Mouse (Mus musculus): ENCODE data around the gene Kcnd1. TPM values are rescaled to one million over a fixed set of nuclear protein-coding genes. Genes with fewer than 3 reads are reported as not detected.

Kcnd1 gene
- polyA plus RNA-seq, 1 experiment = 0.79 TPM

- TF ChIP-seq CTCF (IDR thresholded peaks at IDR 0.05; ENCODE audit: control insufficient read depth, insufficient read depth, insufficient replicate concordance, low read depth, low read length) (no peak), POLR2A (IDR thresholded peaks at IDR 0.05; ENCODE audit: control insufficient read depth, low read depth, low read length) (no peak)
- Histone ChIP-seq H3K4me1 (ENCODE audit: control insufficient read depth, insufficient read depth, low read length) (no peaks in the 10 kb centered on the region), H3K27me3 (ENCODE audit: control insufficient read depth, insufficient read depth, low read length) (no peaks in the 10 kb centered on the region), H3K36me3 (ENCODE audit: control insufficient read depth, insufficient read depth, low read length) (no peaks in the 10 kb centered on the region), H3K27ac (ENCODE audit: control insufficient read depth, insufficient read depth, low read depth, low read length) (no peak overlapping the region), H3K4me3 (ENCODE audit: control insufficient read depth, low read depth, low read length) (no peak overlapping the region)
These were observed 41.1 kb downstream of the Kcnd1 start for GRCm38 (mm10) chrX:7863181-7863580.

DNA sequence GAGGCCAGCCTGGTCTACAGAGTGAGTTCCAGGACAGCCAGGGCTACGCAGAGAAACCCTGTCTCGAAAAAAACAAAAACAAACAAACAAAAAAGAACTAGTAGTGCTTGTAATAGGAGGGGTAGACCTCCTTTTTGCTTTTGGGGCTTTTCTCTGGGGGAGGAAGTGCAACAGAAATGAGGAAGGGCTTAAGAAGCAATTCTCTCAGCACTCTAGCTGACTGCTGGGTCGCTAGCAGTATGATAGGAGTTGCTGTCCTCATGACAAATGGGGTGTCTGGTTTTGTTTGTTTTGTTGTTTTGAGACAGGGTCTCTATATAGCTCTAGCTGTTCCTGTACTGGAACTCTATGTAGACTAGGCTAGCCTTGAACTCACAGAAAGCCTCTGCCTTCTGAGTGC, 42.5 kb downstream of the Kcnd1 start:
- Histone ChIP-seq H3K4me3 (ENCODE audit: control insufficient read depth, low read depth, low read length) (no peak overlapping the region), H3K27ac (ENCODE audit: control insufficient read depth, insufficient read depth, low read depth, low read length) (no peak overlapping the region), H3K27me3 (ENCODE audit: control insufficient read depth, insufficient read depth, low read length) (no peaks in the 10 kb centered on the region), H3K36me3 (ENCODE audit: control insufficient read depth, insufficient read depth, low read length) (no peaks in the 10 kb centered on the region), H3K4me1 (ENCODE audit: control insufficient read depth, insufficient read depth, low read length) (no peaks in the 10 kb centered on the region)
- TF ChIP-seq CTCF (IDR thresholded peaks at IDR 0.05; ENCODE audit: control insufficient read depth, insufficient read depth, insufficient replicate concordance, low read depth, low read length) = no peak
- no peak for TF ChIP-seq POLR2A (IDR thresholded peaks at IDR 0.05; ENCODE audit: control insufficient read depth, low read depth, low read length)

DNA sequence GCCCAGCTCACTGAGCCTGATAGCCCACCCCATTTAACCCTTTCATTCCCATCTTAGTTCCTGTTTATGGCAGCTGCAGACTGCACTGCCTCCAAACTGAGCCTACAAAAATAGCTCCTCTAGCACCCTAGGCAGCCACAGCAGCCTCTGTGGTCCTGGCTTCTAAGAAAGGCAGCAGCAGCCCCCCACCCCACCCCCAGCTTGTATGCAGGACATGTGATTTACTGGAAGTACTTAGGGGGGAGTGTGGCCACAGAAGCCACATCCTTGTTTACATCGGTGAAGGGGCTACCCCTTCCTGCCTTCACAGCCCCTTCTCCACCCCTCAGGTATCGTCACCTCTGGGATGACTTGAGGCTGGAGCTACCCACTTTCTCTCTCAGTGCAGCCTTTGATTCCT, 43.3 kb downstream of the Kcnd1 start:
- Histone ChIP-seq H3K4me1 (ENCODE audit: control insufficient read depth, insufficient read depth, low read length) (no peaks in the 10 kb centered on the region), H3K27ac (ENCODE audit: control insufficient read depth, insufficient read depth, low read depth, low read length) (no peak overlapping the region), H3K27me3 (ENCODE audit: control insufficient read depth, insufficient read depth, low read length) (no peaks in the 10 kb centered on the region), H3K36me3 (ENCODE audit: control insufficient read depth, insufficient read depth, low read length) (no peaks in the 10 kb centered on the region), H3K4me3 (ENCODE audit: control insufficient read depth, low read depth, low read length) (no peak overlapping the region)
- TF ChIP-seq CTCF (IDR thresholded peaks at IDR 0.05; ENCODE audit: control insufficient read depth, insufficient read depth, insufficient replicate concordance, low read depth, low read length) = no peak
- TF ChIP-seq POLR2A (IDR thresholded peaks at IDR 0.05; ENCODE audit: control insufficient read depth, low read depth, low read length) = no peak

- H3K36me3 ChIP-seq (ENCODE audit: control insufficient read depth, insufficient read depth, low read length) = no peaks in the 10 kb centered on the region
- no peak overlapping the region for H3K4me3 ChIP-seq (ENCODE audit: control insufficient read depth, low read depth, low read length)
- no peaks in the 10 kb centered on the region for H3K4me1 ChIP-seq (ENCODE audit: control insufficient read depth, insufficient read depth, low read length)
- no peak overlapping the region for H3K27ac ChIP-seq (ENCODE audit: control insufficient read depth, insufficient read depth, low read depth, low read length)
- no peaks in the 10 kb centered on the region for H3K27me3 ChIP-seq (ENCODE audit: control insufficient read depth, insufficient read depth, low read length)
- no peak for TF ChIP-seq CTCF (IDR thresholded peaks at IDR 0.05; ENCODE audit: control insufficient read depth, insufficient read depth, insufficient replicate concordance, low read depth, low read length)
These were observed 43.7 kb downstream of the Kcnd1 start for GRCm38 (mm10) chrX:7865786-7866185.

- TF ChIP-seq CTCF (IDR thresholded peaks at IDR 0.05; ENCODE audit: control insufficient read depth, insufficient read depth, insufficient replicate concordance, low read depth, low read length) = no peak
- no peak overlapping the region for H3K27ac ChIP-seq (ENCODE audit: control insufficient read depth, insufficient read depth, low read depth, low read length)
- H3K4me1 ChIP-seq (ENCODE audit: control insufficient read depth, insufficient read depth, low read length) = no peaks in the 10 kb centered on the region
- no peaks in the 10 kb centered on the region for H3K36me3 ChIP-seq (ENCODE audit: control insufficient read depth, insufficient read depth, low read length)
- H3K4me3 ChIP-seq (ENCODE audit: control insufficient read depth, low read depth, low read length) = no peak overlapping the region
- no peaks in the 10 kb centered on the region for H3K27me3 ChIP-seq (ENCODE audit: control insufficient read depth, insufficient read depth, low read length)
These were observed 45.1 kb downstream of the Kcnd1 start for GRCm38 (mm10) chrX:7867141-7867540.

- Histone ChIP-seq H3K4me1 (ENCODE audit: control insufficient read depth, insufficient read depth, low read length) (no peaks in the 10 kb centered on the region; the same call in 1 of the 2 replicates), H3K36me3 (ENCODE audit: control insufficient read depth, insufficient read depth, low read length) (no peaks in the 10 kb centered on the region), H3K27ac (ENCODE audit: control insufficient read depth, insufficient read depth, low read depth, low read length) (no peak overlapping the region), H3K27me3 (ENCODE audit: control insufficient read depth, insufficient read depth, low read length) (no peaks in the 10 kb centered on the region), H3K4me3 (ENCODE audit: control insufficient read depth, low read depth, low read length) (no peak overlapping the region)
- TF ChIP-seq CTCF (IDR thresholded peaks at IDR 0.05; ENCODE audit: control insufficient read depth, insufficient read depth, insufficient replicate concordance, low read depth, low read length) = no peak
- TF ChIP-seq POLR2A (IDR thresholded peaks at IDR 0.05; ENCODE audit: control insufficient read depth, low read depth, low read length) = no peak
These were observed 46.4 kb downstream of the Kcnd1 start for GRCm38 (mm10) chrX:7868506-7868905.

GRCm38 (mm10) chrX:7869826-7870225, 47.7 kb downstream of the Kcnd1 start:
- H3K27me3 ChIP-seq (ENCODE audit: control insufficient read depth, insufficient read depth, low read length) = no peaks in the 10 kb centered on the region
- no peaks in the 10 kb centered on the region; the same call in 1 of the 2 replicates for H3K4me1 ChIP-seq (ENCODE audit: control insufficient read depth, insufficient read depth, low read length)
- no peaks in the 10 kb centered on the region for H3K36me3 ChIP-seq (ENCODE audit: control insufficient read depth, insufficient read depth, low read length)
- no peak overlapping the region for H3K4me3 ChIP-seq (ENCODE audit: control insufficient read depth, low read depth, low read length)
- TF ChIP-seq CTCF (IDR thresholded peaks at IDR 0.05; ENCODE audit: control insufficient read depth, insufficient read depth, insufficient replicate concordance, low read depth, low read length) (no peak), POLR2A (IDR thresholded peaks at IDR 0.05; ENCODE audit: control insufficient read depth, low read depth, low read length) (no peak)
- H3K27ac ChIP-seq (ENCODE audit: control insufficient read depth, insufficient read depth, low read depth, low read length) = no peak overlapping the region

- peak within 1 kb of the TSS; percentile 73 for H3K27ac ChIP-seq (ENCODE audit: control insufficient read depth, insufficient read depth, low read depth, low read length)
- TF ChIP-seq CTCF (IDR thresholded peaks at IDR 0.05; ENCODE audit: control insufficient read depth, insufficient read depth, insufficient replicate concordance, low read depth, low read length) (no peak), POLR2A (IDR thresholded peaks at IDR 0.05; ENCODE audit: control insufficient read depth, low read depth, low read length) (no peak)
- H3K36me3 ChIP-seq (ENCODE audit: control insufficient read depth, insufficient read depth, low read length) = no peaks in the 10 kb centered on the region
- no peaks in the 10 kb centered on the region for H3K27me3 ChIP-seq (ENCODE audit: control insufficient read depth, insufficient read depth, low read length)
- peak within 1 kb of the TSS; percentile 84 for H3K4me3 ChIP-seq (ENCODE audit: control insufficient read depth, low read depth, low read length)
- peaks cover 16% of the 10 kb centered on the region for H3K4me1 ChIP-seq (ENCODE audit: control insufficient read depth, insufficient read depth, low read length)
These were observed 55.9 kb downstream of the Kcnd1 start, which contains the start of gene Pim2 for GRCm38 (mm10) chrX:7878007-7878419. TSS of gene Pim2 (plus strand) at chrX:7878262.
